Mouse (Mus musculus) liver, embryonic 14.5 days (tissue): ENCODE data around the gene Arfgef2.

Source experiments
- CTCF ChIP-seq: IDR thresholded peaks from 2 replicates; pipeline ENCODE4 v1.5.1; 2016; ENCODE audit warnings: antibody characterized with exemption, low read depth, control low read depth
- EP300 ChIP-seq: IDR thresholded peaks from 2 replicates; pipeline ENCODE4 v1.6.1; 2016; ENCODE audit warnings: antibody characterized with exemption, low read depth

DNA sequence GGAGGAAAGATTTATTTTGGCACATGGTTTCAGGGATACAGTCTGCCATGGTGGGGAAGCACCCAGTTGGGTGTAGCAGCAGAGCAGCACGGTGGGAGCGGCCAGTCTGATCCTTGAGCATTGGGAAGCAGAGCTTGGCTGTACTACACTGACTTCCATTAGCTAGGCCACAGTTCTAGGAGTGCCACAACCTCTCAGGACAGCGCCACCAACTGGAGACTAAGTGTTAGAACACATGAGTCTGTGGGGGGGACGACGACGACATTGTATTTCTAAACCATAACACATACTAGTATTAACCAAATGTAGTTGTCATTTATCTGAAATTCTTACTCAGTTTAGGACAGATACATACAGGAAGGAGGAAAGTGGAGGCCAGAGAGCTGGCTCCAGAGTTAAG, 21.0 kb upstream of the Arfgef2 start:
- TF ChIP-seq CTCF (peak; percentile 53), EP300 (no peak)
